Mouse (Mus musculus) liver, postnatal 0 days (tissue): Measurements from ENCODE around the gene Prss27.

Experiments
- CTCF ChIP-seq: sonication (generic); IDR thresholded peaks from 2 replicates; pipeline ENCODE4 v1.5.1; 2016; ENCODE audit warnings: antibody characterized with exemption, low read depth
- EP300 ChIP-seq: IDR thresholded peaks from 2 replicates; pipeline ENCODE4 v1.6.1; 2016; ENCODE audit warnings: antibody characterized with exemption, low read depth, mild to moderate bottlenecking

- TF ChIP-seq CTCF: no peak
- no peak for TF ChIP-seq EP300
Measured at GRCm38 (mm10) chr17:24007391-24007790, 30.6 kb upstream of the Prss27 start.
